Mouse (Mus musculus) kidney, adult 8-10 months (tissue): ENCODE measurements around the gene Orm3.

Experiments used
- DNase-seq, 2 experiments: peaks; one replicate each; pipeline ENCODE4 v3.0.0; 2022

Orm3 gene

DNA sequence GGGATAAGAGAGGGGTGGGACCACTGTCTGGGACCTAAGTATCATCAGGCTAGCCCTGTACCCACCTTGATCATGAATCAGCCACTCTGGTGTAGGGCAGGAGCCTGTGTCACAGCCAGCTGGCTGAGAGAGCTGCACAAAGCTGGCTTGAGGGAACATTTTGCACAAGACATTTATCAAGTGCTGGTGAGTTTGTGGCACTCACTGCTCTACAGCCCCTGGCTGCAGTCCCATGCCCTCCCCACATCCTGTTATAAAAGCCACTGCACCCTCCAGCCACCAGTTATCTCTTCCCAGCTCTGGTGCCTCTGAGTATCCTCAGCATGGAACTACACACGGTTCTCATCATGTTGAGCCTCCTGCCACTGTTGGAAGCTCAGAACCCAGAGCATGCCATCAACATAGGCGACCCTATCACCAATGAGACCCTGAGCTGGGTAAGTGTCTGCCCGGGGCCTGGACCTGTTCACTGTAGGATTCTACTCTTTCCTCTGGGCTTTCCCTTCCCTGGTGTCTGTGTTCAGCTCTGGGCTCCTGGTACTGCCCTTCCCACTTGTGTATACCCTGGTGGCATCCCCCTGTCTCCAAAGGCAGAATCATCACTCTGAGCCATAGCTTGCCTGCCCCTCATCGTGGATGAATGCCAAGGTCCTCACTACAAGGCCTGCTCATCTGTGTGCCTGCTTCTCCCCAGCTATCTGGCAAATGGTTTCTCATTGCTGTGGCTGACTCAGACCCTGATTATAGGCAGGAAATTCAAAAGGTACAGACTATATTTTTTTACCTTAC lies at the start of gene Orm3:
Gene Orm3, plus strand, starts transcription at position 286 of the 789 bp plus-strand sequence.
- DNase-seq, result no peak

DNA sequence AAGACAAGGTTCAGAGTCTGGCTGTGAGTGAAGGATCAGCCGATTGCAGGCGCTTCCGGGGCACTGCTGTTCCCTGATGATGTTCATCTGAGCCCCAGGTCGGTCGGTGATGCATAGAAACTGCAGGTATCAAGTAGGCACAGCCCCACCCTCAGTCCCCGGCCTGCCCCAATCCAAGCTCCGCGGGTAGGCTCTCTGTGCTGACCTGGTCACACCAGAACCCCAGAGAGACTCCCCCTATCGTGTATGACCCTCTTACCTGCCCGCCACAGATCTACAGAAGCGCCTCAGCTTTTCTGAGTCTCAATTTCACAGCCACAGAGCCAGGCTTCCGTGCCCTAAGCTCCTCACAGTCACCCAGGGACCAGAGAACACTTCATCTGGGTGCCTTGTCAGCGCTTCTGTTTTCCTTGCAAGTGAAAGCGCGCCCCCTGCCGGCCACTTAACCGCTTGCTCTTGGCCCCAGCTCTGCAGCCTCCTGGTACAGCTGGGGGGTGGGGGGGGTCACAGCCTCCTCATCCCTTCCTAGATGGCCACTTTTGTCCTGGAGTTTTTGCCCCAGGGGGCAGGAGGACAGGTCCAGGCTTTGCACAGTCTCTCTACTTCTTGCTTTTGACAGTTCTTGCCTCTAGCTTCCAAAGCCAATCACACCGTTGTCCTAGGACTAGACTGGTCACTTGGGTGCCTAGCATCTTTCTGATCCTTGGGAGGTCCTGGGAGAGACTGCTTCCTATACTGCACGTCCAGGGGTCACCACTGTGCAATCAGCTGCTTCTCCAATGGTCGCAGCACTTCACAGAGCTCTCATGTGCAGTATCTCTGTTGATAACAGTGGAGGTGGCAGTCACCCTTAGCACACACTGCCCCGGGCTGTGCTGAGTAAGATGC lies 48.5 kb upstream of the Orm3 start:
- DNase-seq, result peak; percentile 81 to 92

DNA sequence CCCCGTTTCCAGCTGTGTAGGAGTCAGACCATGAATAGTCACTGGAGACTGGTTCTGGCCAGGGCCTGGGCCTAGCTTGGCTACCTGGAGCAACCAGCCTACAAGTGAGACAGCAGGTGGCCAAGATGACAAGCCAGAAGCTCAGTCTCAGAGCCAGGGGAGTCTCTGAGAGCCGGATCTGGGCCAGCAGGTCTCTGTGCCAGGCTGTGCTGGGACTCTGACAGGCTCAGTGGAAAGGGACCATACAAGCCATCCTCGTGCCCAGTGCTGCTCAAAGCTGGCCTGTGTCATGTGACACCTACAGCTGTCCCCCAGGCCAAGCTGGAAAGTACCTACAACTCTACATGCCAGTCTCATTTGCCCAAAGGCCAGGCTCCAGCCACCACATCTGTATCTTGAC lies 47.6 kb upstream of the Orm3 start:
- no peak for DNase-seq

DNA sequence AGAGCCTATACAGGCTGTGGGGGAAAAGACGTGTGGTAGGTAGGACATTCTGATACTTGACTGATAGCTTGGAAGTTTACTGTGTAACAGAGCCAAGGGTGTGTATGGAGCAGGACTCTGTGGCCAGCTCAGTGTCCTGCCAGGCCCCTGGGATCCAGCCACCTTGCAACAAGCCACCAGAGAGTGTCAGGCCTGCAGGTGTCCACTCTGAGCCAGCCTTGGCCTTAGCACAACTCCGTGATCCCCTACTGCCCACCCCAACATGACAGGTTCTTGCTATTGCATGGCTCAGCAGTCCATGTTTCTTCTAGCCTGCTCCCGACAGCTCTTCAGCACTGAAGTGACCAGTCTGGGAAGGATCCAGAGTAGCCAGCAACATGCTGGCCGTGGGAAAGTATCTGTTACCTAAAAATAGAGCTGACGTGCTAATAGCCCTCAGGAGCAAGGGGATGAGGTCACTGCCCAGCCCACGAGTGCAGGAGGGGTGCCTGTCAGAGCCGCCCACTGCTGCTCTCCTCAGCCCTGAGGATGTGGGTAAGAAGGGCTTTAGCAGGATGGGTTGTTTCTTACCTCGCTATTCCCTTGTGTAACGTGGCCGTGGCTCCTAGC lies 45.6 kb upstream of the Orm3 start:
- DNase-seq, result no peak

DNA sequence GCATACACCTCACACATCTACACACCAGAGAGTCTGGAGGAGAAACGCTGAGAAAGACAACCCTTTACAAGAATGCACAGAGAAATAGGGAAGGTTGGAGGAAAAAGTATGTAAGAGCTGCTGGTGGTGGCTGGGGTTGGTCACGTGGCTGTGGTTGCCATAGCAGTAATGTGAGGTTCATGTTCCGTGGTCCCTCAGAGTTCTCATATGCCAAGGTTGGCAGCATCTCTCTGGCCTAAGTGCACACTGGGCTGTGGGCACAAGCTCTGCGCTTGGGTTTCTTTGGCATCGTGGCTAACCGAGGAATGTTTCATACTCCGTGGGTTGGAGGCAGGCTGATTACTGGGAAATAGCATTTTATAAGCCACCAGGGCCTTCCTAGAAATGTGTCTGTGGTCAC lies 44.5 kb upstream of the Orm3 start:
- no peak for DNase-seq

DNA sequence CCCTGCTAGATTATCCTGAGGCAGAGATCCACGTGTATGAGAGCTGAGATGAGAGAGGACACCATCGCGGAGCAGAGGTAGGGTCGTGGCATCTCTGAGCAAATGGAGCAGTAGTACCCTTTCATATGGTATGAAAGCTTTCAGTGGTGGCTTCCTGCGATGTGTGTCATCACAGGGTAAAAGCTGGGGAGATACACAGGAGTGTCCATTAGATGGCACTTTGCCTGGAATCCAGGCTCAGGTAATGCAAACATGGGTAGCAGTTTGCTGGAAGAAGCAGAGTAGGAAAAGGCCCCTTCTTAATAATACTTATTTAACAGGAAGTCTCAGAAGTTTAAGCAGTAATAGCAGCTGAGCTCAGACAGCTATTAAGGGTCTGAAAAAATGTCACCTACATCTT lies 41.9 kb upstream of the Orm3 start:
- DNase-seq, result no peak

DNA sequence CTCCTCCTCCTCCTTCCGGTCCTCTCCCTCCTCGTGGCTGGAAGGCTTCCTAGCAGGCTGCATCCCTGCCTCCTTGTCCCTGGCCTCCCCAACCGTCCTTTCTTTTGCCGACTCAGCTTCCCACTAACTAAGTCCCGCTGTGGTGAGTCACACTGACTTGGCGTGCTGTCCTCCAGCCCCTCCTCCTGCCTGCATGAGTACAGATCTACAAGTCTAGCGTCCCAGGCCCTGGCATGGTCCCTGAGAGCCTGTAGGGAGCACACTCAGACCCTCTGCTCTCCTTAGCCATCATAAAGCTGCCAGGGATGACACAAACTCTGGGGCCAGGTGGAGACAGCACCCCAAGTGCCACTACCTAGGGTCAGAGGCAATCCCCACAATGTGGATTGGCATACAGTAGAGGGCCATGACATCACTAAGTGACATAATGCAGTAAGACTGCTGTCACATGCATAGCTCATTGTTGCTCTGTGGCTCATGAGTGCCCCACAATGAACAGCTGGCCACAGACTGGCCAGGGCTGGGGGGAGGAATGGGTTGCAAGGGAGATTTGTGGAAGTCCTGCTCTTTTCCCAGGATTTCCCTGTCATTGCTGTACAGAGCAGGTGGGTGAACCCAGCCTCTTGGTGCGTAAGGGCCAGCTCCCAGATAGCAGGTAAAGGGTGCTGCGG lies 39.8 kb upstream of the Orm3 start:
- DNase-seq, result peak in 1 of 2 experiments; percentile 19

DNA sequence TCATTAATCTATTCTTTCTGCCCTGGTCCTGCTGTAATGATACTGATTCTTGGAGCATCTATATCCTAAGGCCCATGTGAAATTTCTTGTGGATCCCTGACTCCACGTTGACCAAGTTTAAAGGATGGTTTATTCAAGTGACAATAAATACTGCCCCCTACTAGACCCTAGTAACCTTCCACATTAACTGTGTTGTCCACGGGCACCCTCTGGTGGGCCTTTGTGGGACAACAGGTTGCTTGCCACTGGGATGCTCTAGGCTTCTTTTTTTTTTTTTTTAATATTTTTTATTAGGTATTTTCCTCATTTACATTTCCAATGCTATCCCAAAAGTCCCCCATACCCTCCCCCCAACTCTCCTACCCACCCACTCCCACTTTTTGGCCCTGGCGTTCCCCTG lies 36.4 kb upstream of the Orm3 start:
- peak; percentile 28 to 61 for DNase-seq

DNA sequence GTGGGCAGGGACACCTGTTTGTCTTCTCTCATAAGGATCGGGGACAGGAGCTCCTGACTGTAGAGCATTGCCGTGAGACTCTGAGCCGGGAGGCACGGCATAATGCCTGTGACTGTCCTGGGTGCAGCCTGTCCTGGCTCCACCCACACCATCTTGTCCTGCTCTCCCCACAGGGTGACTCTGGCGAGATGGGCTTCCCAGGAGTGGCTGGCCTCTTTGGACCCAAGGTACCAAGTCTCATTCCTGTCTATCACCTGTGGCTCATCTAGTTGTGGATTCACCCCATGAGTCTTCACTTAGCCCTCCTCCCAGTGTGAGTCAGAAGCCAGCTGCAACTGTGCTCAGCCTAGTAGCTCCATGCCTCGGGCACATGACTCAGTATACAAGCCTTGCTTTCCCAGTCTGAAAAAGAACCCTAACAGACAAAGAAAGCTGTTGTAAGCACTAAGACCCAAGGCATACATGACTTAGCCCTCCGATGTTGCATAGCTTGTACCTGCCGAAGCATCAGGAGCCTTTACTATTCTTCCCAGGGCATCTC lies 32.6 kb upstream of the Orm3 start:
- no peak for DNase-seq

DNA sequence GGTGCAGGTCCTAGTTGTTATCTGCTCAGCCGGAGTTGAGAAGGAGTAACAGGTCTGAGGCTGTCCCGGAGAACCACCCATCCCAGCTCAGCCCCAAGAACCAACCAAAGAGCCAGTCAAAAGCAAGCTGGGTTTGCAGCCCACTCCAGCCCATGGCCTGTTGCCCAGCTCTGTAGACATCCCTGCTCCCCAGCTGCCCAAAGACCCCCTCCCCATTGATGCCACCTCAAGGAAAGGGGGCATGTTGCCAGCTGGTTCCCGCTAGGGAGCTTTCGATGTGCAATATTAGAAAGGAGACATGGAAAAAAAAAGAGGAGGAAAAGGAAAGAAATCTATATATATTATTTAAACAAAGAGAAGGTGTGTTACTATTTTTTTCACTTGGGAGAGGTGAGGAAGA lies 22.6 kb upstream of the Orm3 start:
- no peak for DNase-seq

DNA sequence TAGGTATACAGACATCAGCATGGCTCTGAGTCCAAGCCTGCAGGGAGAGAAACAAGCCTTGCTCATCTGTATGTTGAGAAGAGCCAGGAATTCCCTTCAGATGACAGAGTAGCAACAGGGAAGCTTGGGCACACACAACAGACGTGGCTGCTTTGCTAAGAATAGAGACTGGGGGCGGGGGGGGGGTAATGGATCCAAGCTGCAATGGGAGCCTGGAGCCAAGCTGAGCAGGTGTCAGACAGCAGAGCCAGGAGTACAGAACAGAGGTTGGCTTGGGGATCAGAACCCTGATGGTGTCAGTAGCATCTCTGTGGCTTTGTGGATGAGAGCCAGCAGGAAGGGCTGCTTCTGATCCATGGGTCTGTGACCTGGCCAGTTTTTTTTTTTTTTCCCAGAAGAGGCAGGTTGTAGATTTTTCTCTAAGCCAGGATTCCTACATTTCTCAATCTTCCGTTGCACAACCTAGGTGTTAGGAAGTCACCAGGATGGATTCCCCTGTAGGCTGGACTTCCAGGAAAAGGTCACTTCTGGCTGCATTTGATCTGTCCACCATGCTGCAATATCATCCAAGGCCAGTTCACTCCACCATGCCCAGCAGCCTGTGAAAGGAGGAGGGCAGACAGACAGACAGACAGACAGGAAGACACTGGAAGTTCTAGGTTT lies 17.4 kb upstream of the Orm3 start:
- no peak for DNase-seq

DNA sequence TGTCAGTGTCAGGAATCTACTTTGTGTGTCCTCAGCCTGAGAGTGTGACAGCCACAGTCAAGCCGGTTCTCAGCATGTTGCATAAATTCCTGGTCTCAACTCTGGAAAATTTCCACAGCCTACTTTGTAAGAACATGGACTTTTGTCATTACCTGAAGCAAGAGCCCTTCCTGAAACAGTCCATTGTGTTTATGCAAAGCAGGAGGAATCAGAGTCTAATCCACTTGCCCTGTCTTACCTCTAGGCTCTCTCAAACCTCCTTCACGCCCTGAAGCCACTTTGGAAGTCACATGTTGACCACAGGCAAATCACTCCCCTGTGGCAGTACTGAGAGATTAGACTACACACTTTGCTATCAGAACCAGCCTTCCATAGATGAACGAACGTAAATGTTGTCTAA lies 13.5 kb upstream of the Orm3 start:
- no peak for DNase-seq

DNA sequence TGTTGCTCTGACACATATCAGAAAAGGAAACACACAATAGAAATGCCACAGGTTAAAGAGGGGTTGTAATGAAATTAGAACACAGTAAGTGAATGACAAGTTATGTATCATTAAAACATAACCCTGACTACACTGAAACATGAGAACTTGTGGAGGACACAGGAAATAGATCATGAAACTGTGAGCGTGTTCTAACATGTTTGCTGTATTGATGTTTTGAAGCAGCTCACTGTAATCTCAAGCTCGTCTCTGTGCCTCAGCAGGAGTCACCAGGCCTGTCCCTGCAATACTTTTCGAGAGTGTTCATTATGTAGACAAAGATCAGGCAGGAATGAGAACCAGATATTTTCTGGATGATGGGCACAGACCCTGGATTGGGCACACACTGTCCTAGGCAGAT lies 12.4 kb upstream of the Orm3 start:
- DNase-seq, result no peak

DNA sequence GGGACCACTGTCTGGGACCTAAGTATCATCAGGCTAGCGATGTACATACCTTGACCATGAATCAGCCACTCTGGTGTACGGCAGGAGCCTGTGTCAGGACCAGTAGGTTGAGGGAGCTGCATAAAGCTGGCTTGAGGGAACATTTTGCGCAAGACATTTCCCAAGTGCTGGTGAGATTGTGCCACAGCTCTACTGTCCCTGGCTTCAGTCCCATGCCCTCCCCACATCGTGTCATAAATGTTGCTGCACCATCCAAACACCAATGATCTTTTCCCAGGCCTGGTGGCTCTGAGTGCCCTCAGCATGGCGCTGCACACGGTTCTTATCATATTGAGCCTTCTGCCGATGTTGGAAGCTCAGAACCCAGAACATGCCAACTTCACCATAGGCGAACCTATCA lies 11.7 kb upstream of the Orm3 start, which contains the start of gene Orm1:
Gene Orm1, plus strand, starts transcription at position 266 of the 400 bp plus-strand sequence.
- DNase-seq, result no peak

DNA sequence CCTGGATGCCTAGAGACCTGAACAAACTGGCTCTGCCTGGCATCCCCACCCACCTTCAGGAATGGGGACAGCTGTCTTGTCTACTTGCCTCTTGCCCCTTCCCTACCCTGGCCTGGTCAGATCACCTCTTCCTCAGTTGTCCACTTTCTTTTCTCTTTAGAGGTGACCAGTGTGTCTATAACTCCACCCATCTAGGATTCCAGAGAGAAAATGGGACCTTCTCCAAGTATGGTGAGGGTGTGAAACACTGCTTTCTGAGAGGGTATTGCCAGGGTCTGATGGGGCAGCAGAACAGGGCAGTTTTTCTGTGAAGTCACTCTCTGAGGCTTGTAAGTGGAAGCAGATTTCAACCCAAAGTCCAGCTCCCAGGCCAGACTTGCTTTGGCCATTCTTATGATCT lies 10.7 kb upstream of the Orm3 start:
- no peak for DNase-seq

DNA sequence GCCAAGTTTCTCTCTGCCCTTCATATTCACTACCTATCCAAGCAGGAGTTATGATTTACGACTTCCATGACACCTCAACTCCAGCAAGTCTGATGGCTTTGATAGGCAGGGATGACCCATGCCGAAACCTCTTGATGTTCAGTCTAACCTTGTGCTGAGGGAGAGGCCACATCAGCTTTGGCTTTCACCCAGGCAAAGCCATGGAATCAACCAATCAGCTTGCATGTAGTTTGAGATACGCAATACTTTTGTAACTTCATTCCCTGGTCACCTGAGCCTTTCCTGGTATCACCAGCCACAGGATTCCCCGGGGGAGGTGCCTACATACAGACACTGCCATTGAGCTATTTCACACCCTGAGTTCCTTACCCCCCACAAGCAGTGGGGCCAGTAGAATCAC lies 9.3 kb upstream of the Orm3 start:
- DNase-seq, result no peak

DNA sequence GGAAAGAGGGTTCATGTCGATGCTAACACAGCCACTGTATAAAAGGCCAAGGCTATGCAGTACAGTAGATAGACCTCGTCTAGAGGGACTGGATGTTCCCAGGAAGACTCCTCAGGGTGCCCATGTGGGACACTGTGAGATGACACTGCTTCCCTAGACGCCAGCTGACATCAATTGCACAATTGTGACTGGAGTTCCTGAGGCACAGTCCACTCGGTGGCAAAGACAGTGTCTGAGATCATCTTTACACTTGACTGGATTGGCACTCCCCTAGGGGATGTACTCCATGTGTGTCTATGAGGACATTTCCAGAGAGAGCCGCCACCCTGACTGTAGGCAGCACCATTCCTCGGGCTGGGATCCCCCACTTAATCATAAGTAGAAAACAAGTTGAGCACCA lies 7.4 kb upstream of the Orm3 start:
- DNase-seq, result no peak

DNA sequence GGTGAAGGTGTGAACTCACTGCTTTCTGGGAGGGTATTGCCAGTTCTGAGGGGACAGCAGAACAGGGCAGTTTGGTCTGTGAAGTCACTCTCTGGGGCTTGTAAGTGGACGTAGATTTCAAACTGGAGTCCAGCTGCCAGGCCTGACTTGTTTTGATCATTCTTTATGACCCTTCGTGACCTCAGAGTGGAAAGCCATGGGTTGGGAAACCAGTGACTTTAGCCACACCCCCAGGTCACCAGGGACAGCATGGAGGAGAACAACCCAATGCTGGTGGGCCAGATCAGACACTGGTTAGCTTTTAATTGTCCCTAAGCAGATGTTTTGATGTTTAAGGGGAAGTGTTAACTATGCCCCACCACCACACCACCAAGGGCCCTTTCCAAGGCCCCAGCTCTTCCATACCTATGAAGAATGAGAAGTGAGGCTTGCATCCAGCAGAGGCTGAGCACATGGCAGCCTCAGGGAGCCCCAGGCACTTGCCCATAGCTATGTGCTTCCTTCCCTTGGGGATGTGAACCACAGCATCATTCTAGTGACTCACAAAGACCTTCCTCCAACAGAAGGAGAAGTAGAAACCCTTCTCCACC lies 1.1 kb downstream of the Orm3 start:
- DNase-seq, result no peak

DNA sequence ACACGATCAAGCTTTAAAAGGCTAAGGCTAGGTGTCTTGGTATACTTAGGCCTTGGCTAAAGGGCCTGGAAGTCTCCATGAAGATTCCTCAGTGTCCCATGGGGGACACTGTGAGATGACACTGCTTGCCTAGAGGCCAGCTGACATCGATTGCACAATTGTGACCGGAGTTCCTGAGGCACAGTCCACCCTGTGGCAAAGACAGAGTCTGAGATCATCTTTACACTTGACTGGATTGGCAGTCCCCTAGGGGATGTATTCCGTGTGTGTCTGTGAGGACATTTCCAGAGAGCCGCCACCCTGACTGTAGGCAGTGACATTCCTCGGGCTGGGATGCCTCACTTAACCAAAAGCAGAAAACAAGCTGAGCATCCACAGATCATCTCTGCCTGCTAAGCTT lies 3.9 kb downstream of the Orm3 start:
- DNase-seq, result no peak

DNA sequence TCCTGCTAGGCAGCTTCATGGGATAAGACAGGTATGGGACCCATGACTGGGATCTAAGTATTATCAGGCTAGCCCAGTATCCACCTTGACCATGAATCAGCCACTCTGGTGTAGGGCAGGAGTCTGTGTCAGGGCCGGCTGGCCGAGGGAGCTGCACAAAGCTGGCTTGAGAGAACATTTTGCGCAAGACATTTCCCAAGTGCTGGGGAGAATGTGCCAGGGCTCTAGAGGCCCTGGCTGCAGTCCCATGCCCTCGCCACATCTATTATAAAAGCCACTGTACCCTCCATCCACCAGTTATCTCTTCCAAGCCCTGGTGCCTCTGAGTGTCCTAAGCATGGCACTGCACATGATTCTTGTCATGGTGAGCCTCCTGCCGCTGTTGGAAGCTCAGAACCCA lies 6.2 kb downstream of the Orm3 start, which contains the start of gene Orm2:
Gene Orm2, plus strand, starts transcription at position 300 of the 400 bp plus-strand sequence.
- no peak for DNase-seq

DNA sequence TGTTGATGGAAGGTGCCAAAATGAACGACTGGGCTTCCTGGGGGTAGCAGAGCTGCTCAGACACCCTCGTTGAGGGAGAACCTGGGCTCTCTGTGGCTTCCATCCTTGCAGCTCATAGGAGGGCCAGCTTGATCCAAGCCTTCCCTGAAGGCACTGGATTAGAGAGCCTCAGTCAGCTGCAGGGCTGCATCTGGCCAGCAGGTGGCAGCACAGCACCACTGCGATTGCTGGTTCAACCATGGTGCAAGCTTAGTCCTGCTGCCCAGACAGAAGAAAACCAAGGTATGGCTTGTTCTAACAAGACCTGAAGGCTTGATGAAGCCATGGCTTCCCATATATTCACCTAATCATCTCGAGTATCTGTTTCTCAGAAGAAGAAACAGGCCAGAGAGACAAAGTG lies 12.6 kb downstream of the Orm3 start:
- peak; percentile 59 to 87 for DNase-seq

DNA sequence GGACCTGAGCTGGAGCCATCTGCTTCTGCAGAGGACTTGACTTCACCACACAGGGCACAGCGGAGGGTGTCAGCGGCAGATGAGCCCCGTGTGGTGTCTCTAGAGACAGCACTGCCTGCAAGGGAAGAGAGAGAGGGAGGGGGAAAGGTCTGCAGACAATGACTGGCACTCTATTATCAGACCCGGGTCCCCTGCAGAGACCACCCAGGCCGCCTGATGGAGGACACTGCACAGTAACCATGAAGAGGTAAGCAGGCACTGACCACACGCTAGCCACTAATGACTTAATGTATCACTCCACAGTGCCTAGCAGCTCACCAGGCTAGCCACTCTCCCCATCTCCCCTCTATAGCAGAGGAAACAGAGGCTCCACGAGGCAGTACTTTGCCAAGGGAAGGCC lies 14.9 kb downstream of the Orm3 start:
- DNase-seq, result no peak
